Mouse (Mus musculus) cerebellum, adult 2 months (tissue): Measurements from ENCODE around the gene Nubpl. TPM values are rescaled to one million over a fixed set of nuclear protein-coding genes. Genes with fewer than 3 reads are reported as not detected.

Experiments
- DNase-seq, 2 experiments: peaks; one replicate each; pipeline ENCODE4 v3.0.0; 2021
- H3K27ac ChIP-seq: fragments of 200-500 bp; 2 replicates; pipeline ENCODE4 v1.5.1; 2012; ENCODE audit warnings: low read length, control low read depth, inconsistent platforms; ENCODE audit not compliant: insufficient read depth
- H3K27me3 ChIP-seq: fragments of 200-500 bp; 2 replicates; pipeline ENCODE4 v1.6.1; 2012; ENCODE audit warnings: inconsistent platforms, mild to moderate bottlenecking, low read length, moderate library complexity; ENCODE audit not compliant: control insufficient read depth, insufficient read depth
- H3K4me1 ChIP-seq: fragments of 200-500 bp; 2 replicates; pipeline ENCODE4 v1.6.1; 2011; ENCODE audit warnings: low read length; ENCODE audit not compliant: control insufficient read depth, insufficient read depth
- H3K4me3 ChIP-seq: fragments of 200-500 bp; replicated peaks from 2 replicates; pipeline ENCODE3; 2011; ENCODE audit warnings: mild to moderate bottlenecking, low read depth, low read length, control low read depth; ENCODE audit not compliant: insufficient read depth
- CTCF ChIP-seq: fragments of 200-500 bp; IDR thresholded peaks from 2 replicates; pipeline ENCODE4 v1.5.1; 2011; ENCODE audit warnings: low read depth, mild to moderate bottlenecking, control low read depth, low read length, moderate library complexity, borderline replicate concordance; ENCODE audit not compliant: insufficient read depth
- POLR2A ChIP-seq: fragments of 200-500 bp; IDR thresholded peaks from 2 replicates; pipeline ENCODE4 v1.6.1; 2011; ENCODE audit warnings: low read length, control low read depth, borderline replicate concordance; ENCODE audit not compliant: insufficient read depth
- WGBS: fragments of 180-500 bp; shearing (Covaris S2); methylation state at CpG from one replicate; pipeline ENCODE4 v1.1.7; 2018; 5-methylcytosine and 5-hydroxymethylcytosine counted together
- polyA plus RNA-seq: library from polyadenylated mRNA; depleted of rRNA; stranded (reverse); fragments of >200 nt; gene quantifications from 2 replicates; pipeline ENCODE4 v1.2.3, GENCODE M21; 2012

Nubpl gene
- polyA plus RNA-seq, 1 experiment = 3.6 TPM

- no peak for TF ChIP-seq POLR2A
- TF ChIP-seq CTCF = no peak
- DNase-seq = no peak
- 81% methylated on average over 6 of the region's 6 CpGs for WGBS
Measured at GRCm38 (mm10) chr12:52317635-52318034, 220.1 kb downstream of the Nubpl start.

GRCm38 (mm10) chr12:52318426-52318825 lies 220.9 kb downstream of the Nubpl start:
- Histone ChIP-seq H3K27me3 (no peaks in the 10 kb centered on the region), H3K4me3 (no peak overlapping the region), H3K4me1 (no peaks in the 10 kb centered on the region), H3K27ac (no peak overlapping the region)
- DNase-seq = no peak
- 56% methylated on average over 9 of the region's 9 CpGs for WGBS
- TF ChIP-seq CTCF = no peak
- TF ChIP-seq POLR2A = no peak

More at GRCm38 (mm10) chr12:52317635-52318034, 220.1 kb downstream of the Nubpl start:
- Histone ChIP-seq H3K27ac (no peak overlapping the region), H3K4me3 (no peak overlapping the region), H3K4me1 (no peaks in the 10 kb centered on the region), H3K27me3 (no peaks in the 10 kb centered on the region)

- 91% methylated on average over 6 of the region's 6 CpGs for WGBS
- H3K27me3 ChIP-seq = no peaks in the 10 kb centered on the region
- DNase-seq = no peak
- TF ChIP-seq POLR2A (no peak), CTCF (no peak)
- H3K4me3 ChIP-seq = no peak overlapping the region
- H3K27ac ChIP-seq = no peak overlapping the region
- no peaks in the 10 kb centered on the region for H3K4me1 ChIP-seq
Measured at GRCm38 (mm10) chr12:52319156-52319555, 221.6 kb downstream of the Nubpl start.

- no peak overlapping the region for H3K27ac ChIP-seq
- no peak for DNase-seq
- no peaks in the 10 kb centered on the region for H3K27me3 ChIP-seq
- H3K4me1 ChIP-seq = no peaks in the 10 kb centered on the region
- 97% methylated on average over 4 of the region's 4 CpGs for WGBS
- TF ChIP-seq CTCF (no peak), POLR2A (no peak)
- H3K4me3 ChIP-seq = no peak overlapping the region
Measured at GRCm38 (mm10) chr12:52328488-52328887, 231.0 kb downstream of the Nubpl start.

GRCm38 (mm10) chr12:52335142-52335765 lies 237.7 kb downstream of the Nubpl start:
- Histone ChIP-seq H3K27me3 (no peaks in the 10 kb centered on the region), H3K4me3 (no peak overlapping the region), H3K4me1 (no peaks in the 10 kb centered on the region), H3K27ac (no peak overlapping the region)
- DNase-seq = no peak
- 74% methylated on average over 11 of the region's 11 CpGs for WGBS
- TF ChIP-seq POLR2A = no peak
- no peak for TF ChIP-seq CTCF

GRCm38 (mm10) chr12:52338136-52338753 lies 240.7 kb downstream of the Nubpl start:
- WGBS = 86% methylated on average over 2 of the region's 2 CpGs
- no peak for DNase-seq
- no peak overlapping the region for H3K27ac ChIP-seq
- no peak overlapping the region for H3K4me3 ChIP-seq
- TF ChIP-seq POLR2A (no peak), CTCF (no peak)
- H3K4me1 ChIP-seq = no peaks in the 10 kb centered on the region
- no peaks in the 10 kb centered on the region for H3K27me3 ChIP-seq

- Histone ChIP-seq H3K27ac (peak overlapping the region; percentile 20; the same call in 1 of the 2 replicates), H3K27me3 (no peaks in the 10 kb centered on the region)
- WGBS = 41% methylated on average over 5 of the region's 5 CpGs
Measured at GRCm38 (mm10) chr12:52346611-52347010, 249.1 kb downstream of the Nubpl start.

GRCm38 (mm10) chr12:52350276-52350675 lies 252.7 kb downstream of the Nubpl start:
- 96% methylated on average over 3 of the region's 3 CpGs for WGBS
- Histone ChIP-seq H3K4me1 (no peaks in the 10 kb centered on the region), H3K4me3 (no peak overlapping the region), H3K27me3 (no peaks in the 10 kb centered on the region), H3K27ac (no peak overlapping the region)
- DNase-seq = no peak
- no peak for TF ChIP-seq POLR2A
- no peak for TF ChIP-seq CTCF

More at GRCm38 (mm10) chr12:52346611-52347010, 249.1 kb downstream of the Nubpl start:
- DNase-seq = peak; percentile 11 to 27
- no peak overlapping the region for H3K4me3 ChIP-seq
- no peaks in the 10 kb centered on the region for H3K4me1 ChIP-seq
- no peak for TF ChIP-seq POLR2A
- TF ChIP-seq CTCF = no peak
